Mouse (Mus musculus): ENCODE results near the gene Cks2.
A peak's percentile ranks its signal among the peaks of the same experiment; 100 is the strongest.
"Not testable (repeated sequence)": the region's sequence is repeated elsewhere in the genome, so short reads cannot be mapped to it uniquely, and the experiment has no call there.

The Cks2 gene

DNA sequence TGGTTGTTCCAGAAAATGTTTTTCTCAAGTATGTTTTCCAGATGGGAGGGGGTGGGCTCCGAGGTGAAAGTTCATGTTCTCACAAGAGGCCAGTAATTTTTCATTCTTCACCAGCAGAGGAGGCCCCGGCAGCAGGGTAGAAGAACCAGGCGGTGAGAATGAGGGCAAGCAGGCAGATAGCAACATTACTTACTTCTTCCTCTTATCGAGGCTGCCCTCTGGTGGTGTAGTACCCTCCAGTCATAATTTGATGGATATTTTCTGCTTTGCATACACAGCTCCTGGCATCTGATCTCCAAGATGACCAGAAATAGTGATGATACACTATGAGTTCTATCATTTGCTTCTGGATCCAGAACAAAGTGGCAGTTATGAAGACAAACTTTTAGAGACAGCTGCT, 6.1 kb upstream of the Cks2 start:
- no peak for DNase-seq (ENCODE audit: extremely low spot score, low spot score)

DNA sequence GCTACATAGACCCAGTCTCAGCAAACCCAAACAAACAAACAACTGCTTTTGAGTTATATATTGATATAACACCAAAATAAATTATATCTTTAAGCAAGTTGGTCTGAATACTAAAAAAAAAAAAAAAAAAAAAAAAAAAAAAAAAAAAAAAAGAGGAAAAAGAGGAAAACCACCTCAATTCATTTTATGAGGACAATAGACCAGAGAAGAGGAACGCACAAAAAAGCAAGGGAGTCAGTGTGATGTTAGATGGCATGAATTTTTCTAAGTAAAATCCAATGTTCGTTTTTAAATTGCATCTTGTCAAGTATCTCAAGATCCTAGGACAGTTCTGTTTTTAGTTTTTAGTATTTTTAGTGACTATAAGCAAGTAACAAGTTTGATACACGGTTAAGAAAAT, 3.6 kb upstream of the Cks2 start:
- DNase-seq (ENCODE audit: extremely low spot score, low spot score), result no peak

DNA sequence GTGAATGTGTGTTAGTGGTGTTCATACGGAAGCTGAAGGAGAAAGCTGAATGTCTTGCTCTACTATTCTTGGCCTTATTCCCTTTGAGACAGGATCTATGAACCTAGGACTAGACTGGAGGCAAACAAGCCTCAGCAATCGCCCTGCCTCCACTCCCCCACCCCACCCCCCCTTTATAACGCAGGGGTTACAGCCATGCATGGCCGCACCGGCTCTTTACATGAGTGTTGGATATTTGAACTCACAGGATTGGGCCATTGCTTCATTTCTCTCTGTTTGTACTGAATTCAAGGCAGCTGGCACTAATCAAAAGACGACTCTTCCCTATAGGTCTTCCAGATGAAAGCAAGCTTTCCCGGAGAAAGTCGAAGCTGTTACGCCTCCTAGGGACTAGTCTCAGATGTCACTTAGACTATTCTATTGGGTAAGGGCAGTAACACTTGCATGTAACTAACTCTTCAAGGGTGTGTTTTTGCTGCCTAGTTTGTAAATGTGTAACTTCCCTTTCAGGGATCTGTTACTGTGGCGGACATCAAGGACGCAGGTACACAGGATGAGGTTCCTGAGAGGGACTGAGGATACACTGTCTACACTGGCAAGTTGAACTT, 2.8 kb upstream of the Cks2 start:
- DNase-seq (ENCODE audit: extremely low spot score, low spot score), result no peak

DNA sequence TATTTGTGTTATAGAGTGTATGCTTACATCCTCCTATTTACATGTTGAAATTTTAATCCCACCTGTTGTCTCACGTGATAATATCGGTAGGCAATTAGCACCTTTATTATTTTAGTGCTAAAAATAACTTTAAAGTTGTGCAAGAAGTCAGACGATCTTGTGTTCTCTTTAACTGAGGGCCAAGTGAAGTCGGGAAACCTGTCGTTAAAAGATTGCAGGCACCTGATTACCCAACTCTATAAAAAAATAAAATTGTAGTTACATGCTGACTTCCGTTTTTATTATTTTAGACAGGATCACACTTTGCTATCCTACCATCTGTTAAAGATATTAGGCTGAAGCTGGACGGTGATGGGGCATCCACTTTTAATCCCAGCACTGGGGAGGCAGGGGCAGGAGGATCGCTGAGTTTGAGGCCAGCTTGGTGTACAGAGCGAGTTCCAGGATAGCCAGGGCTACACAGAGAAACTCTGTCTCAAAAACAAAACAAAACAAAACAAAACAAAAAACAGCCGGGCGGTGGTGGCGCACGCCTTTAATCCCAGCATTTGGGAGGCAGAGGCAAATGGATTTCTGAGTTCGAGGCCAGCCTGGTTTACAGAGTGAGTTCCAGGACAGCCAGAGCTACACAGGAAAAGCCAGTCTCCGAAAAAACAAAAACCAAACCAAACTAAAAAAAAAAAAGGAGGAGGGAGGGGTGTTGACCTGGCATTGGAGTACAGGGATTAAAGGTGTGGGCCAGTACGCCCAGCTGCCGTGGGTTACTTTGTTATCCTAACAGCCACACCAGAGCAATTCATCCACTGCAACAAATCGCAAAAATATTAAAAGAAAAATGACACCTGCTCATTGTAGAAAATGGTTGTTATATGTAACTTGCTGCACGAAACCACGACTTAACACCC, 856 bp upstream of the Cks2 start:
- DNase-seq (ENCODE audit: extremely low spot score, low spot score), result no peak

DNA sequence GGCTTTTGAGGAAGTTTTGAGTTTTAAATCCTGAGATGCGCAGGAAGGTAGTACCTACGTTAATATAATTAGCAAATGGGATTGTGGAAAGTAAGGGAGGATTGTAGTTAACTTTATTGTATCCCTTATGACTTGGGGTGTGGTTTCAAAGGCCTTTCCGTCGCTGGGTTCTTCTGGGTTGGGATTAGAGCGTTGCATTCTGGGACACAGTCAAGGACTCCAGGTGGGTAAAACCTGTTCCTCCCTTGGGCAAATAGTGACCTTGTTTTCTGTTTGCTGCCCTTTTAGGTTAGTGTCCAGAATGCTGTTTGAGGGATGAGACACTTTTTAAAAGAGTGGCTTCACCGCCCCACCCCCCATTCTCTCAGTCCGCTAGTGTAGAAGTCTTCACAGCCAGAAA, 840 bp downstream of the Cks2 start:
- DNase-seq (ENCODE audit: extremely low spot score, low spot score), result peak; percentile 23

DNA sequence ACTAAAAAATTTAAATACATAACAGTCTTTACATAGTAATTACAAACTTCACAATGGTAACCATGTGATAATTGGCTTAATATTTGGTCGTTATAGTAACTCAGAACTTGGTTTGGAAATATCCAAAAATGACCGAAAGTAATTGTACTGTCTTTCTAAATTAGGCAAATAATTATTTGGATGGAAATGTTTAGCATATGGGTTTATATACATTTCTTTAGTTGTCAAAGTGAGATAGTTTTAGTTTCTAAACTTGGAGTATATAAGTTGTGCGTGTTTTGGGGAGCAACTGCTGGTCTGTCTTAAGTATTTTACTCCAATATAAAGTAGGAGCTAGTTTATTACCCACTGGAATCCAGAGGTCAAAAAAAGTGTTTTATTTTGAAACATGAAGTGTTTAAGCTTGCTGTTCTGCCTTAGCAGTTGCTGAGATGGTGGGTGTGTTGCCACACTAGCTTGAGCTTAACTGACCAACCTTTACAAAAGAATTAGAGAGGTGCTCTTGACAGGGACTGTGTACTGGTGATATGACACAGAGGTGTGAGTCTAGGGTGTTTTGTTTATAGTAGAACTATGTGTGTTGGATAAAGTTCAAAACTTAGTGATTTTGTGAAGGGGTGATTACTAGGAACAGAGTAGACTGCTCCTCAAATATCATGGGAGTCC, 1.5 kb downstream of the Cks2 start:
- no peak for DNase-seq (ENCODE audit: extremely low spot score, low spot score)

DNA sequence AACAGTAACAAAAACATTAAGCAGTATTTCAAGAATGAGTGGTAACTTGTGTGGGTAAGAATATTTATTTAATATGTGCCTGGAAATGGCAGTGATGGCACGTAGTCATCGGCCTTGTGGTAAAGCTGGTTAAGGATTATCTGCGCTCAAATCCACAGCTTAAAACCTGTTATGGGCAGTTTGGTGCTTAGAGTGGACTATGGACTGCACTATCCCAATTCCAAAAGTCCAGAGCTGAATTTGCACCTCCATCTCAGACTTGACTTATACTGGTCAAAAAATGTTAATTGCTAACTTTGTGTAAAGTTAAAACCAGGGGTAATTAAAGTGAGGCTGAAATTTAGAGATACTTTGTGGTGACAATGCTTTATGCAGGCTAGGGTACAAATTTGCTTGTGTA, 2.7 kb downstream of the Cks2 start:
- DNase-seq (ENCODE audit: extremely low spot score, low spot score), result no peak

DNA sequence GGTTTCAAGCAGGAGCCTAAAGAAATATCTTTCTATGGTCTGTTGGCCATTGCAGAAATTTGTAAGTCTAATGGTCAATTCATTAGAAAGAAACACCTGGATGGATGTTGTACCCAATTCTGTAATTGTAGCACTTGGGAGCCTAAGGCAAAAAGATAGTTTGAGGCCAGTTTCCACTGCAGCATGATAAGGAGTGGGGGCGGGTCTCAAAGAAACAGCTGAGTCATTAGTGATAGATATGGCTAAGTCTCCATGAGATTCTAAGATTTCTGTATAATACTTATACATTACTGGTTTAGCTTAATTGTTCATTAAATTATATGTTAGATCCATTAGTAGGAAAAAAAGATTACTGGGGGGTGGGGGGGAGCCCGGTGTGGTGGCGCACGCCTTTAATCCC, 3.2 kb downstream of the Cks2 start:
- no peak for DNase-seq (ENCODE audit: extremely low spot score, low spot score)

DNA sequence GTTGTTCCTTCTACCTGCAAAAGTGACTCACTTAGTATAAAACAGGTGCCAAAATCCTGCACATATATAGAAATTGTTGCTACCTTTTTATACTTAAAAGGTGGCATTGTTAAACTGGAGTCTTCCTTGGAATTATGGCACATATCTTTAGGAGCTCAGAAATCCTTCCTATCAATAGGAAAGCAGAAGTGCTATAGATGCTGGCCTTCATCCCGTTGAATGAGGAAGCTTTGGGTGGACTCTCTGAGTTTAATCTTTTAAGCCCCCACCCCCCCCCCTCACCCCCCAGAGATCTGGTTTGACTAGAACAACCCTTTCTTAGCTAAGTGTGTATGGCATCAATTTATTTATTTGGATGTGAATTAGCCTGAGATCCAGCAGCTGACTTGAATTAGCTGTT, 4.7 kb downstream of the Cks2 start:
- no peak for DNase-seq (ENCODE audit: extremely low spot score, low spot score)

DNA sequence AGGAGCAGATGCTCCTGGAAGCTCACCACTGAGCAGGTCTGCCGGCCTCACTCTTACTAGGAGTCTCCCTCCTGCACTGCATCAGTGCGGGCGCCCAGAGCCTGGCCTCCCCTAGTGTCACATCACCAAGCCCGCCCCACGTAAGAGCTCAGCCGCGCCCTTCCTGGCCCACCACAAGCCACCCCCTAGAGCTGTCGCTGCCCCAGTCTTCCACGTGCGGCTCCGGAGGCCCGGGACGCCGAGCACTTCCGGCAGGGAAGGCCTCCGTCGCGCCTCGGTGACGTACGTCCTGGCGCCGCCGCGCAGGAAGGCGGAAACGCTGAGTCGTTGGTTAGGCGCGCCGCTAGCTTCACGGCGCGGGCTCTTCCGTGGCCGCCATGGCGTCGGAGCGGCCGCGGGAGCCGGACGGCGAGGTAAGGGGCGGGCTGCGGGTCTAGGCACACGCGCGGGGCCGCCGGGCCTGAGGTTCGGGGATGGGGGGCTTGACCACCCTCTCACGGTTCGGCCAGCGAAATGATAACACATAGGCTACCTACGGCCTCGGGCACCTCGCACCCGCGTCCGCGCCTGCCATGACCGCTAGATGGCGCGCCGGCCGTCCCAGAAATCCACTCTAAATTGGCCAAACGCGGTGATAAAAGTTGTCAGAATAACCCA, 6.5 kb downstream of the Cks2 start, which contains the start of gene Secisbp2:
Gene Secisbp2 (plus strand): TSS at position 290 of the 657 bp plus-strand sequence.
- DNase-seq (ENCODE audit: extremely low spot score, low spot score), result peak; percentile 94

DNA sequence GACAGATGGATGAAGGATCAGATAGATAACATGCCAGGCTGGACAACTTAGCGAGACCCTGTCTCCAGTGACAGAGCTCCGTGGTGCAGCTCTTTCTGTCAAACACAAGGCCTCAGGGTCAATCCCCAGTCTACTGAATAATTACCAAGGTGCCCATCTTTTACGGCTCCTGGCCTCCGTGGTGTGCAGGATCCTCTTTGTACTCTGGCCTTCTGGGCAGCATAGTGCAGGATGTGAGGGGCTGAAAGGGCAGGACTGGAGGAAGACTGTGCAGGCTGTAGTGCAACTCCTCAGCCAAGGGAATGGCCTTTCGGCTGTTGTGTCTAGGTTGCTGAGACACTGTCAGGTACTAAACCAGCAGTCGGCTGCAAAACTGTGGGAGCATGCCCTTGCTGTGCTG, 8.1 kb downstream of the Cks2 start:
- DNase-seq (ENCODE audit: extremely low spot score, low spot score), result no peak

DNA sequence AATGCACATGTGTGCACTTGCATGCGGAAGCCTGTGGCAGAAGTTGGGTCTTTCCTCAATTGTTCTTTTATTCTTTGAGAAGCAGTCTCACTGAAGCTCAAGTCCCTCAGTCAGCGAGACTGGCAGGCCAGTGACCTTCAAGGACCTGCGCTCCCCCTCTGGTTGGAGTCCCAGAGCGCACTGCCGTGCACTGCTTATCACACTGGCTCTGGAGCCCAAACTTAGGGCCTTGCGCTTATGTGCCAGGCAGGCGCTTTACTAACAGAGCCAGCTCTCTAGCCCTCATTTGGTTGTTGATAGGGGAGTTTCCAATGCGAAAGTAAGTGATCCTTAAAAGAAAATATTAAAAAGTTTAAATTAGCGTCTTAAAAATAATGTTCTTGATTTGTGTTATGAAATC, 8.9 kb downstream of the Cks2 start:
- no peak for DNase-seq (ENCODE audit: extremely low spot score, low spot score)

DNA sequence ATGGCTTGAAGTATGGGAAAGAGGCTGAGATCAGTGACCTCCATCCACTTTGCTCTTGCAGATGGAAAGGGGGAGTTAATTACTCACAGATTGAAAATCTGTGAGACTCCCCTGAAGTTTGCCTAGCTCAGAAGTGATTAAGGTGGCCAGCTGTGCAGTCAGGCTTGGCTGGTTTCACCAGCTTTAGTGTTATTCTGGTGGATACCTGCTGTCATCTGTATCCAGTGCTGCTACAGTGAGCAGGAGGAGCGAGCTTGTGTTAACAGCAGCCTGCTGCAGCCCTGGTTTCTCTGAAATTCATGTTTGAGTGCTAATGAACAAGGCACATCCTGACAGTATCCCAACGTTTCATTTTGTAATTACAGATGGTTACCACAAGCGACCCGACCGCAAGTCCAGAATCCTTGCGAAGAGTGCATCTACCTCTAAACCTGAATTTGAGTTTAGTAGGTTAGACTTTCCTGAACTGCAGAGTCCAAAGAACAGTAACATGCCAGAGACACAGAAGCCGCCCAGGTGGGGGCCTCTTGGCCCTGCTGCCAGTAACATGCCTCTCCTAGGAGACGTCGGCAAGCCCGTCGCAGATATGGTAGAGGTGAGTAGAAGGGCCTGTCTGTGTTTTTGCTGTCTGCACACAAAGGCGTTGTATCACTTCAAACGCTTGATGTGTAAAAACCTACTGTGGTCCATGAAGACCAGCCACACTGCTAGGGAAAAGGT, 11.6 kb downstream of the Cks2 start:
- no peak for DNase-seq (ENCODE audit: extremely low spot score, low spot score)

DNA sequence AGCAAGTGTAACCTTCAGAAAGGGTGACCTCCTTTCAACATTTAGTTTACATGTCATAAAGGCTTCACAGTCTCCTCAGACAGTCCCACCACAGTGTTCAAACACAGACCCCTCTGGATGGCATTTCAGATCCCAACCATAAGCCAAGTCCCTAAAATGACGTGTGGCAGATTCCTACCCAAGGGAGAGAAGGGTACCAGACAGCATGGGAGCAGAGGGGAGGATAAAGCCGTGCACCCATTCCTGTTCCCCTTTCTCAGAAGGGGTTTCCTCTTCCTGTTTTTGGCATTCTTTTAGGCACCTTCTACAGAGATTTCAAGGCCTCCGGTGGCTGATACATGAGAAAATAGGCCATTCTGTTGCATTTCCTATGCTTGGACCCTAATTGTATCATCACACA, 13.1 kb downstream of the Cks2 start:
- no peak for DNase-seq (ENCODE audit: extremely low spot score, low spot score)

DNA sequence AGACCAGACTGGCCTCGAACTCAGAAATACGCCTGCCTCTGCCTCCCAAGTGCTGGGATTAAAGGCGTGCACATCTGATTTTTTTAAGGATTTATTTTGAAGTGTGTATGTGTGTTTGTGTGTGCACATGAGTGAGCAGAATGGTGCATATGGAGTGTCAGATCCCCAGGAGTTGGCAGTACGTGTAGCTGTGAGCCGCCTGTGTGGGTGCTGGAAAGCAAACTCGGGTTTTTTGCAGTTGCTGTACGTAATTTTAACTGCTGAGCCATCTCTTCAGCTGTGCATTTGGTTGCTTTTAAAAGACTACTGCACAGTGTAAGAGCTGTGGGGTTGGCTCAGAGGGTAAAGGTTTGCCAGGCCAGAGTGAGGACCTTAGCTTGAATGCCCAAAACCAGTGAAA, 14.5 kb downstream of the Cks2 start:
- no peak for DNase-seq (ENCODE audit: extremely low spot score, low spot score)

DNA sequence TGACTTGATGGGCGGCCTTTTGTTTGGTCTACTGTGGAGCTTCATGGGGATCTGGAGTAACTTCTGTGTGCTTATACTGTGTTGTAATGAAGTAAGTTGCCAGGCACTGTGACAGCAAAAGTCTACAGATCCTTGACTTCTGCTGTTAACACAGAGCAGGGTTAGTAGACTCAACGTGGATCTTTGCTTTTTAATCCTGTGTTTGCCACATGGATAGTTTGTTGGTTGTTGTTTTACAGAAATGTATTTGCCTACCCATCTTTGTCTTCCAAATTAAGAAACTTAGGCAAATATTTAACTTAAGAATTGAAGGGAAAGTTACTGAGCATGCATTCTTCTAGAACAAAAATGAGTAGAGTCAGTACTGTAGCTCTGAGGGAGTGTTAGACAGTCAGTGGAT, 18.5 kb downstream of the Cks2 start:
- no peak for DNase-seq (ENCODE audit: extremely low spot score, low spot score)

DNA sequence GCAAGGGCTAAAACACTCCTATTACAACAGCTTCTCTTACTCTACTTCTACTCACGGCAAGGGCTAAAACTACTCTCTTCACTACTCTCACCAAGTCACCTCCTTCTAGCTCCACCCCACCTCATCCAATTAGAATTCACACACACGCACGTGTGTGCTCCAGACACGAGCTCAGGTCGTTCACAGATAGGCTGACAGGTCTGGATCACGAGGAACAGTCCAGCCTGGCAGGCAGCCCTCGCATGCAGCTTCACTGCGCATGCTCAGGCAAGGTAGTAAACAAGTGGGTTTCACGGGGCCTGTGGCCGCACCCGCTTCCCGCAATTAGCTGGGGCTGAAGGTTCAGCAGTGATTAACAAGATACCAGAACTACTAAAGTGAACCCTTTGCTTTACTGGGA, 23.2 kb downstream of the Cks2 start:
- DNase-seq (ENCODE audit: extremely low spot score, low spot score), result not testable (repeated sequence)

DNA sequence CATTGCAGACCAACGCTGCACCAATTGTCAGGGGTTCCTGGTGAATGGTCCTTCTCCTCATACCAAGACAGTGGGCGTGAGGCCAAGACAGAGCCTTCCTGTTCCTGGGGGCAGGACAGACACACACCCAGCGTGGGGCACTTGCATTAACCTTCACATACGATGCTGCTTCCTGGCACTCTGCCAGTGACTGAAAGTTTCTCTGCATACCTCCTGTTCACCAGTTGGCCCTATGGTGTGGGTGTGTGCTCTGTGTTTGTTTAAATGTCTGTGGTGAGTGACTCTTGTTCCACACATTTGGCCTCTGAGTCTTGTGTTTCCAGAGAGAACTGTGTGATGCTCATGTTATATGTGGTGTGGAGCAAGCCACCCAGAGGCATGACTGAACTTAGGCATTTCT, 31.6 kb downstream of the Cks2 start:
- no peak for DNase-seq (ENCODE audit: extremely low spot score, low spot score)

DNA sequence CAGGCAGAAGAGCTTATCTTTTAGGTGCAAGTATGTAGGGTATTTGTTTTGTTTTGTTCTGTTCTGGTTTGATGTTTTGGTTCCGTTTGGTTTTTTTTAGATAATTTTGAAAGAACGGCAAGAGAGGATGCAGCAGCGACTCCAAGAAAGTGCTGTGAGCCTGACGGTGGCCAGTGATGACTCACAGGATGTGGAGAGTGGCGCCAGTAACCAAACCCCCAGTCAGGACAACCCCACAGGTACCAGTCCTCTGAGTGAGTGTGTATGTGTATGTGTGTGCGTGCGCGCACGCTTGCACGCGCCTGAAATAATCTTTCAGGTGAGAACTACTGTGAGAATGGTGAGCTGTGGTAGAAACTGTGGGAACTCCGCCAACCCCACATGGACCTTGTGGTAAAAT, 32.0 kb downstream of the Cks2 start:
- no peak for DNase-seq (ENCODE audit: extremely low spot score, low spot score)

DNA sequence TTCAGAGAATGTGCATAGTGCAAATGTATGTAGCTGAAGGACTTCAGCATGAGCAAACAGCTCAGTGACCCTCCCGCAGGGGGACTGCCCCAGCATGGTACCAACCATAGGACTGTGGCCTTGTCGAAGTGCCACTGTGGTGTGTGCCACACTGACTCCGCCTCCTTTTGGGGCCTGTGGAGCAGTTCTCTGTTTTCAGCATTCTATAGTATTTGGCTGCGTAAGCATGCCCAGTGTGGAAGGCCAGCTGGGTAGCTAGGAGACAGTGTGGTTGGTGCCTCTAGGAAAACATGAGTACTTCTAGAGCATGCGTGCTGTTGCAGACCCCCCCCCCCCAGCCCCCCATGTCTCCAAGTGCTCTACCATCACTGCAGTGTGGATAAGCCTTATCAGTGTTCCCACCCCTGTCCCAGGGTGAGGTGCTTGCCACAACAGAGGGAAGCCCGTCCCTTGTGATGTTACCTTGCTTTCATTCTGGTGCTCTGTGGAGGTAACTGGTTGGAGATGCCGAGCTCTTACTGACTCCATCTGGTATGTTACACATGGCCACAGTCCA, 32.7 kb downstream of the Cks2 start:
- DNase-seq (ENCODE audit: extremely low spot score, low spot score), result no peak

DNA sequence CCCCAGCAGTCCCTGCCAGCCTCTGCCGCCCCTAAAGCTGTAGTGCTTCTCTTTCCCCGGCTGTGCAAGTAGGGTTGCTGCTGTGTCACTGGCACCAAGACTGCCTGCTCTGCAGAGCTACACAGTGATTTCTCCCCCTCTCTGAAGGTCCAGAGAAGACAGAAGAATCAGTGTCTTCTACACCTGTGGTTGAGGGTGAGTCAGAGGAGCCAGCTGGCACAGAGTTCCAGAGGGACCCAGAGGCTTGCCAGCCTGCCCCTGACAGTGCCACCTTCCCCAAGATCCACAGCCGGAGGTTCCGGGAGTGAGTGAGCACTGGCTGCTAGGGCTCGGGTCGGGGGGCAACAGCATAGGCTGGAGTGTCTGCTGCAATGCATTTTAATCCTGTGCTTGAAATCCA, 33.7 kb downstream of the Cks2 start:
- no peak for DNase-seq (ENCODE audit: extremely low spot score, low spot score)

Data from neural tube, embryonic 10.5 days (tissue).